Mouse (Mus musculus) liver, embryonic 18 days (tissue): Measurements from ENCODE around the gene Mroh9. TPM values are rescaled to one million over a fixed set of nuclear protein-coding genes. Genes with fewer than 3 reads are reported as not detected.

Experiments
- polyA plus RNA-seq: library from polyadenylated mRNA; depleted of rRNA; stranded (reverse); fragments of >200 nt; gene quantifications from 2 replicates; pipeline ENCODE4 v1.2.3, GENCODE M21; 2012; rRNA removed

The Mroh9 gene
- polyA plus RNA-seq = not detected in 2 replicates

DNA sequence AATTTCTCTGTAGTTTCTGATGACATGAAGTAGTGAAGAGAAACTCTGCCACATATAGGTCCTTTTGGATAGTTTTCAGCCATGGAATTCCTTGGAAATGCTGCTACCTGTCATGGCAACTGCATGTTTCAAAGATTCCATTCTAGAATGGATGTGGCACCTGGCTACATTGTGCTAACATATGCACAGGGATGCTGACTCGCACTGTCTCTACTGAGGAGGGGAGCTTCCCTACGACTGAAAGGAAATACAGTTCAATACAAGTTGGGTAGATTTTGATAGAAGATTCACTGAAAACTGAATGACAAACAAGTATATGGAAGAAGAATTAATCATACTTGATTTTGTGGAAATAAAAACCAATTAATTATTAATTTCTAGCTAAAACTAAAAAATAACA is at the start of gene Mroh9:
Mroh9 (minus strand) TSS at position 101 of the 400 bp plus-strand sequence.

DNA sequence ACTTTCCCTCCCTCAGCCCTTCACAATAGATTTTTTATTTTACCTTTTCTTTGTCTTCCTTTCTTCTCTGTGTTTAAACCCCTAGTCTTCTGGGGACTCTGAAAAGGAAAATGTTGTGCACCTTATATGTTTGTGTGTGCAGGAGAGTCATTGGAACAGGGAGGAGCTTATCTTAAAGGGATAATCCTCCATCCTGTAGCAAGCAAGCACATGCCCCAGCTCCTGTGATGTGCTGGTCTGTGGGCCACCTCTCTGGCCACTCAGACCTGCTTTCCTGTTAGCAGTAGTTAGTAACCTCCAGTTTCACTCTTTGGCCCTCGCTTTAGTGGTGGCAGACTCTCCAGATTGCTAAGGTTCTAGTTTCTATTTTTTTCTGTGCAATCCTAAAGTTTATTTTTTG is 101.0 kb downstream of the Mroh9 start, which contains the start of gene Fmo3:
Fmo3 (minus strand) TSS at position 101 of the 400 bp plus-strand sequence.

Other genes starting within 250 kb of the Mroh9 start
- gene Fmo1, start 219.1 kb downstream of the Mroh9 start, polyA plus RNA-seq = 172 TPM in 2 replicates
- 0.41 and 0.65 TPM in 2 replicates for gene Fmo2, start 186.9 kb downstream of the Mroh9 start, polyA plus RNA-seq
- not detected in 2 replicates for gene Fmo6, start 148.2 kb downstream of the Mroh9 start, polyA plus RNA-seq
- gene Fmo3, start 101.1 kb downstream of the Mroh9 start, polyA plus RNA-seq = 0.01 and 0.02 TPM in 2 replicates
- 0.14 and 0.19 TPM in 2 replicates for gene Prrx1, start 228.0 kb upstream of the Mroh9 start, polyA plus RNA-seq